Mouse (Mus musculus): Measurements from ENCODE around the gene Gga3. TPM values are rescaled to one million over a fixed set of nuclear protein-coding genes. Genes with fewer than 3 reads are reported as not detected.

The Gga3 gene
- polyA plus RNA-seq, 1 experiment, result 14.7 TPM

- TF ChIP-seq POLR2A (IDR thresholded peaks at IDR 0.05; ENCODE audit: low read depth, low read length) (peak; percentile 58; the same call in 1 of the 2 replicates), CTCF (IDR thresholded peaks at IDR 0.05; ENCODE audit: extremely low read depth, insufficient read length, insufficient replicate concordance, low read depth, low read length) (no peak)
- no peaks in the 10 kb centered on the region for H3K27me3 ChIP-seq (ENCODE audit: control insufficient read depth, insufficient read depth, low read length)
- 1% methylated on average over 42 of the region's 42 CpGs for WGBS
Measured at GRCm38 (mm10) chr11:115564064-115564809, 39.6 kb downstream of the Gga3 start, which contains the start of gene Nup85. Gene Nup85 (plus strand): TSS chr11:115564434.

GRCm38 (mm10) chr11:115563406-115563805 is 40.4 kb downstream of the Gga3 start:
- H3K27ac ChIP-seq (ENCODE audit: insufficient read depth, low read depth, low read length), result no peak overlapping the region
- TF ChIP-seq CTCF (IDR thresholded peaks at IDR 0.05; ENCODE audit: extremely low read depth, insufficient read length, insufficient replicate concordance, low read depth, low read length), result no peak
- no peak for TF ChIP-seq POLR2A (IDR thresholded peaks at IDR 0.05; ENCODE audit: low read depth, low read length)
- H3K36me3 ChIP-seq (ENCODE audit: control insufficient read depth, insufficient read depth, low read length), result 0 out of 2 replicates have a peak, but pooled peaks cover 6% of the 10 kb centered on the region
- WGBS, result 34% methylated on average over 4 of the region's 4 CpGs
- H3K4me1 ChIP-seq (ENCODE audit: control insufficient read depth, insufficient read depth, insufficient read length, low read length), result no peaks in the 10 kb centered on the region
- no peak overlapping the region for H3K4me3 ChIP-seq (ENCODE audit: low read depth, low read length)
- no peaks in the 10 kb centered on the region for H3K27me3 ChIP-seq (ENCODE audit: control insufficient read depth, insufficient read depth, low read length)

More at GRCm38 (mm10) chr11:115564064-115564809, 39.6 kb downstream of the Gga3 start, which contains the start of gene Nup85:
- Histone ChIP-seq H3K4me1 (ENCODE audit: control insufficient read depth, insufficient read depth, insufficient read length, low read length) (no peaks in the 10 kb centered on the region), H3K36me3 (ENCODE audit: control insufficient read depth, insufficient read depth, low read length) (peaks cover 12% of the 10 kb centered on the region; the same call in 1 of the 2 replicates), H3K4me3 (ENCODE audit: low read depth, low read length) (peak within 1 kb of the TSS; percentile 95), H3K27ac (ENCODE audit: insufficient read depth, low read depth, low read length) (peak within 1 kb of the TSS; percentile 77)

GRCm38 (mm10) chr11:115555717-115556116 is 48.1 kb downstream of the Gga3 start:
- Histone ChIP-seq H3K4me1 (ENCODE audit: control insufficient read depth, insufficient read depth, insufficient read length, low read length) (no peaks in the 10 kb centered on the region), H3K27ac (ENCODE audit: insufficient read depth, low read depth, low read length) (no peak overlapping the region), H3K27me3 (ENCODE audit: control insufficient read depth, insufficient read depth, low read length) (no peaks in the 10 kb centered on the region), H3K4me3 (ENCODE audit: low read depth, low read length) (no peak overlapping the region), H3K36me3 (ENCODE audit: control insufficient read depth, insufficient read depth, low read length) (no peaks in the 10 kb centered on the region)
- 79% methylated on average over 17 of the region's 17 CpGs for WGBS
- no peak for TF ChIP-seq POLR2A (IDR thresholded peaks at IDR 0.05; ENCODE audit: low read depth, low read length)
- no peak for TF ChIP-seq CTCF (IDR thresholded peaks at IDR 0.05; ENCODE audit: extremely low read depth, insufficient read length, insufficient replicate concordance, low read depth, low read length)

- no peaks in the 10 kb centered on the region for H3K4me1 ChIP-seq (ENCODE audit: control insufficient read depth, insufficient read depth, insufficient read length, low read length)
- H3K36me3 ChIP-seq (ENCODE audit: control insufficient read depth, insufficient read depth, low read length), result no peaks in the 10 kb centered on the region
- H3K27ac ChIP-seq (ENCODE audit: insufficient read depth, low read depth, low read length), result no peak overlapping the region
- H3K4me3 ChIP-seq (ENCODE audit: low read depth, low read length), result no peak overlapping the region
- TF ChIP-seq POLR2A (IDR thresholded peaks at IDR 0.05; ENCODE audit: low read depth, low read length) (no peak), CTCF (IDR thresholded peaks at IDR 0.05; ENCODE audit: extremely low read depth, insufficient read length, insufficient replicate concordance, low read depth, low read length) (peak; percentile 41; the same call in 1 of the 2 replicates)
- no peaks in the 10 kb centered on the region for H3K27me3 ChIP-seq (ENCODE audit: control insufficient read depth, insufficient read depth, low read length)
- WGBS, result 73% methylated on average over 4 of the region's 4 CpGs
Measured at GRCm38 (mm10) chr11:115552783-115553182, 51.1 kb downstream of the Gga3 start.

GRCm38 (mm10) chr11:115543571-115543970 is 60.3 kb downstream of the Gga3 start:
- H3K4me1 ChIP-seq (ENCODE audit: control insufficient read depth, insufficient read depth, insufficient read length, low read length), result no peaks in the 10 kb centered on the region
- TF ChIP-seq CTCF (IDR thresholded peaks at IDR 0.05; ENCODE audit: extremely low read depth, insufficient read length, insufficient replicate concordance, low read depth, low read length) (no peak), POLR2A (IDR thresholded peaks at IDR 0.05; ENCODE audit: low read depth, low read length) (no peak)
- H3K4me3 ChIP-seq (ENCODE audit: low read depth, low read length), result no peak overlapping the region
- H3K27me3 ChIP-seq (ENCODE audit: control insufficient read depth, insufficient read depth, low read length), result no peaks in the 10 kb centered on the region
- H3K36me3 ChIP-seq (ENCODE audit: control insufficient read depth, insufficient read depth, low read length), result no peaks in the 10 kb centered on the region
- no peak overlapping the region for H3K27ac ChIP-seq (ENCODE audit: insufficient read depth, low read depth, low read length)
- 56% methylated on average over 4 of the region's 4 CpGs for WGBS

- 40% methylated on average over 2 of the region's 2 CpGs for WGBS
- no peak overlapping the region for H3K4me3 ChIP-seq (ENCODE audit: low read depth, low read length)
- no peak overlapping the region for H3K27ac ChIP-seq (ENCODE audit: insufficient read depth, low read depth, low read length)
- TF ChIP-seq POLR2A (IDR thresholded peaks at IDR 0.05; ENCODE audit: low read depth, low read length) (no peak), CTCF (IDR thresholded peaks at IDR 0.05; ENCODE audit: extremely low read depth, insufficient read length, insufficient replicate concordance, low read depth, low read length) (no peak)
- H3K4me1 ChIP-seq (ENCODE audit: control insufficient read depth, insufficient read depth, insufficient read length, low read length), result no peaks in the 10 kb centered on the region; the same call in 1 of the 2 replicates
- H3K27me3 ChIP-seq (ENCODE audit: control insufficient read depth, insufficient read depth, low read length), result no peaks in the 10 kb centered on the region
- peaks cover 6% of the 10 kb centered on the region for H3K36me3 ChIP-seq (ENCODE audit: control insufficient read depth, insufficient read depth, low read length)
Measured at GRCm38 (mm10) chr11:115538045-115538444, 65.8 kb downstream of the Gga3 start.

GRCm38 (mm10) chr11:115536856-115537568 is 66.8 kb downstream of the Gga3 start:
- TF ChIP-seq CTCF (IDR thresholded peaks at IDR 0.05; ENCODE audit: extremely low read depth, insufficient read length, insufficient replicate concordance, low read depth, low read length) (no peak; the same call in 1 of the 2 replicates), POLR2A (IDR thresholded peaks at IDR 0.05; ENCODE audit: low read depth, low read length) (no peak)
- 82% methylated on average over 10 of the region's 10 CpGs for WGBS
- Histone ChIP-seq H3K4me1 (ENCODE audit: control insufficient read depth, insufficient read depth, insufficient read length, low read length) (no peaks in the 10 kb centered on the region; the same call in 1 of the 2 replicates), H3K27ac (ENCODE audit: insufficient read depth, low read depth, low read length) (peak overlapping the region; percentile 66), H3K4me3 (ENCODE audit: low read depth, low read length) (no peak overlapping the region; the same call in 1 of the 2 replicates), H3K27me3 (ENCODE audit: control insufficient read depth, insufficient read depth, low read length) (no peaks in the 10 kb centered on the region), H3K36me3 (ENCODE audit: control insufficient read depth, insufficient read depth, low read length) (peaks cover 16% of the 10 kb centered on the region)
